Mouse (Mus musculus) hematopoietic multipotent progenitor cell, adult 10-12 weeks (in vitro differentiated cells): ENCODE results near the gene G3bp1. TPM values are rescaled to one million over a fixed set of nuclear protein-coding genes. Genes with fewer than 3 reads are reported as not detected.

Experiments
- polyA plus RNA-seq: library from polyadenylated mRNA; stranded (reverse); fragments of >175 nt; gene quantifications from 2 replicates; pipeline ENCODE4 v1.2.3, GENCODE M21; 2012; ENCODE audit warnings: low replicate concordance

The G3bp1 gene
- 121 and 132 TPM in 2 replicates for polyA plus RNA-seq

DNA sequence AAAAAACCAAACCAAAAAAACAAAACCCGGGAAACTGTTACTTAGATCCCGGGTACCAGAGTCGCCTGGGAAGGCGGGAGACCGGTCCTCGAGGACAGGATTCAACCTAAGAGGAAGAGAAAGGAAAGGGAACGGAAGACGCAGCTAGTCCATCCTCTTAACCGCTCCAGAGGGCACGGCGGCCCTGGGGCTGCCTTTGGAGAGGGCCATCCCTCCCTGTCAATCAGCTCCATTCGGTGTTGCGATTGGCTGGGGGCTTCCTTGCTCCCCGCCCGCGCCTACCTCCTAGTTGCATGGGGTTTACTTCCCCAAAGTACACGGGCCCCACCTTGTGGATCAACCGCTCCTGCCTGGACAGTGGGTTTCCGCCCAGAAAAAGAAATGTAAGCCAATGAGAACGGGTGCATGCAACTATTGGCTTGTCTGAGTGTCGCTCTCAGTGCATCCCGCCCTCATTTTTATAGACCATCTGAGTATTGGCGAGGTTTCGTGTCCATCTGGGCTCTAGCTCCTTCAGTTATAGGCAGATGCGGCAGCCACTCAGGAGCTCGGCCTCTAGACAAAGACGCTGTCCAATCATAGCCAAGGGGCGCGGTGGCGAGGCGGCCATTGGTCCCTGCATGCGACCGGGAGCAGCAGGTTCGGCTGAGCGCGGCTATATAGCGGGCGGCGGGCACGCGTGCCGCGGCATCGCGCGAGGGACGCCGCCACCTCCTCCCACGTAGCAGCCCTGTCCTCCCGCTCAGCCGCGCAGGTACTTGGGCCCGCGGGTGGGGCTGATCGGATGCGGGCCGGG lies at the start of gene G3bp1:
Gene G3bp1, plus strand, starts transcription at position 638 of the 796 bp plus-strand sequence.

DNA sequence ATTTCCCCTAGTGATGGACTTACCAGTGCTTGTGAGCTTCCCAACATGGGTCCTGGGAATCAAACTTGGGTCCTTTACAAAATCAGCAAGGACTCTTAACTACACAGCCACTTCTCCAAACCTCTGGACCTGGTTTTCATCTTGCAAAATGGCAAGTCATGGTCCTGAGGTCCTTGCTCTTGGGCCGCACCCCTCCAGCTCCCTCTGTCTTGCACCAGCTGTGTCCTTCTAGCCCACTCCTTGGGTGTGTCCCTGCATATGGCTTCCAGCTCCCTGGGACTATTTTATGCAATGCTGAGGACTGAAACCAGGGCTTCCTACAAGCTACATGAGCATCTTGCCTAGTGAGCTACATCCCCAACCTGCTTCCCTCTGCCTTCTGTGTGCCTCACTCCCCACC lies 46.5 kb upstream of the G3bp1 start, which contains the start of gene Sparc:
Gene Sparc, minus strand, starts transcription at position 206 of the 400 bp plus-strand sequence.

GRCm38 (mm10) chr11:55461019-55461645 lies 8.4 kb upstream of the G3bp1 start, which contains the start of gene Atox1:
Gene Atox1, minus strand, starts transcription at chr11:55461239.

Other genes starting within 250 kb of the G3bp1 start
- gene Fat2, start 133.1 kb upstream of the G3bp1 start, polyA plus RNA-seq, result 0.01 TPM in 1 of 2 replicates, not detected in the other
- 0.80 and 8.8 TPM in 2 replicates for gene Sparc, start 46.5 kb upstream of the G3bp1 start, polyA plus RNA-seq
- 24.7 and 96.5 TPM in 2 replicates for gene Atox1, start 8.4 kb upstream of the G3bp1 start, polyA plus RNA-seq
- not detected in 2 replicates for gene Glra1, start 138.5 kb downstream of the G3bp1 start, polyA plus RNA-seq